Mouse (Mus musculus): ENCODE measurements around the gene Barx1. TPM values are rescaled to one million over a fixed set of nuclear protein-coding genes. Genes with fewer than 3 reads are reported as not detected.

The Barx1 gene
- total RNA-seq, 2 experiments from 2014 or later, result not detected

DNA sequence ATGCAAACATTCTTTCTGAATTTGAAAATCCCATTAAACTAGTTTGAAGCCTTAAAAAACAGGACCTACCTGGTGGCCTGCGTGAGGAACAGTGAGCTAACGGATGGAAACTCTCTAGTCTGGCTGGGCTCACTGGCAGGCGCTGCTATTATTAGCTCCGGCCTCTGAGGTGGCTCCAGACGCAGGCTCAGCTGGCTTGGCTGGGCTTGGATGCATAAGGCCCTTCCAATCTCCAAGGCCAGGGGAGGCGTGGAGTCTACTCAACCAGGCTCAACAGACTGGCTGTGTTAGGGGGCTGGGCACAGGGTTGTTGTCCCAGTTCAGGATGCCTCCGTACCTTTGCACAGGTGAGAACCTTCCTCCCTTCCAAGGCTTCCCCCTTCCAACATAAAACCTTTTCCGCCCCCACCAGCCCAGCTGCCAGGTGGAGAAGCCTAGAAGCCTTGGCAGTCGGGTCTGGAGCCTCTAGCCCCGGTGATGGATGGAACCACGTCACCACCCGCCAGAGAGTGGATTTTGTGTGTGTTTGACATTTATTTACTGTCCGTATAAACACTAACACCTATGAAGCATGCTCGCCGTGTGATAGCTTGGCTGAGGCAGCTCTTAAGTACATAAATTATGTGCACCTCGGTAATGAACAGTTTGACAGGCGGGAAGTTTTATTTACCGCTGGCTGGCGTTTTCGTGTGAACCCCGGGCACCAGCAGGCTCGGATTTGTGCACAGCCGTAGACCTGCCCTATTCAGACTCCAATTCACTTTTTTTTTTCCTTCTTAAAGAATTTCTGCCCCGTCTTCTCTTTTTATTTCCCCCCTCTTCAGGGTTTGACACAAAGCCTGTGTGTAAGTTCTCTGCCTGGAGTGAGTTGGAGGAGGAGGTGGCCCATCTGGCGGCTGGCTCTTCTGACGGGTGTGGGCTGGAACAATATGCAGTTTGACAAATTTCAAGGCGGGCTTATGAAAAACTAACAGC, 31.6 kb downstream of the Barx1 start:
- ATAC-seq (replicated peaks; ENCODE audit: low FRiP score, low TSS enrichment, poor library complexity, severe bottlenecking), result no peak

DNA sequence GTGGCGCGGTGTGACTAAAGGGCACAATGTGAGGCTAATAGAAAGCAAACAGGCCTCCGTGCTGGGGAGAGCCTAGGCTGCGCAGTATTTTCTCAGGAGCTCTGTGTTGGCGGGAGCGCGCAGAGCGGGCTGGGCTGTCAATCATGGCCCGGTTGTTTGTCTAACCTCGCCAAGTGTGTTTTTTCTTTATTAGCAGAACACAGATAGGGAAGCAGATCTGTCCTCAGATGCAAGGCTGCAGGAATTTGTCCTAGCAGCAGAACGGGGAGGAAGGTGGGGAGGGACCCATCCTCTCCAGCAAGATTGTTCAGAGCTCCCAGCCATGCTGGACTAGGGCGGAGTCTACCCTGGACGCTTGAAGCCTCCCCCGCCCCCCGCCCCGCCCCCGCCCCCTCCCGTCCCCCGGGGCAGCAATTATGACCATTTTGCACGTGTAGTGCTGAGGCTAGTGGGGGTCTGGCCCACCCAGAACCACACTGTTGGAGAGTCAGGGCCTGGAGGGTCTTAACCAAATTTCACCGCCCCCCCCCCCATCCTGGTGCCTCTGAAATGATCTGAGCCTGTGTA, 43.7 kb downstream of the Barx1 start:
- no peak for ATAC-seq (replicated peaks; ENCODE audit: low FRiP score, low TSS enrichment, poor library complexity, severe bottlenecking)

DNA sequence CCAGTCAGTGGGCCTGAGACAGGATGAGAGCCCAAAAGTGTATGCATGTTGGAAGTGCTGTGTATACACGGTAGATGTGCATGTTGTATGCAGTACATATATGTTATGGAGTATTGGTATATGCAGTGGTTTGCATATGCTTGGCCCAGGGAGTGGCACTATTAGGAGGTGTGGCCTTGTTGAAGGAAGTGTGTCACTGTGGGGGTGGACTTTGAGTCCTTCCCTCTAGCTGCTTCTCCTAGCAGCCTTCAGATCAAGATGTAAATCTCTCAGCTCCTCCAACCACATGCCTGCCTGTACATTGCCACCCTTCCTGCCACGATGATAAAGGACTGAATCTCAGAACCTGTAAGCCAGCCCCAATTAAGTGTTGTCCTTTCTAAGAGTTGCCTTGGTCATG, 49.9 kb downstream of the Barx1 start:
- no peak for ATAC-seq (replicated peaks; ENCODE audit: low FRiP score, low TSS enrichment, poor library complexity, severe bottlenecking)

DNA sequence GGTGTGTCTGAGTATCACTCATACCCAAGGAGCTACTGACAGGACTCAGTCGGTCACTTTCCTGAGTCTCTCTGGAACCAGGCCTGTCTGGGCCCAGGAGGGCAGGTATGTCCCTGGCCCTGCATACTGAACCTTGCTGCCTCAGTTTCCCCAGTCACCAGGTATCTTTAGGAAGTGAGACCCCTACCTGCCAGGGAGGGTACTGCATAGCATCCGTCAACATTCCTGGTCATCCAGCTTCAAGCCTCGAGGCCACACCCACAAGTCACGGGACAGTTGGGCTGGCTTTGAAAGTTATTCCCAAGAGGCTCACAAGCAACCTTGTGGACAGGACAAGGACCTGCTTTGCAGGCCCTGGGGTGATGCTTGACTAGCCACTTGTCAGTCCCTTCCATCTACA, 53.3 kb downstream of the Barx1 start:
- ATAC-seq (replicated peaks; ENCODE audit: low FRiP score, low TSS enrichment, poor library complexity, severe bottlenecking), result no peak

Other genes starting within 250 kb of the Barx1 start
- gene Zfp169, start 149.5 kb upstream of the Barx1 start, total RNA-seq (2014; fragmentation: Nextera tagmentation), result 11.6 and 16.1 TPM in 2 replicates
- 3.5 and 12.6 TPM in 2 replicates for gene Zfp169, start 149.5 kb upstream of the Barx1 start, total RNA-seq (2017)
- gene A830005F24Rik, start 149.4 kb upstream of the Barx1 start, total RNA-seq (2014; fragmentation: Nextera tagmentation), result not detected in 2 replicates
- gene A830005F24Rik, start 149.4 kb upstream of the Barx1 start, total RNA-seq (2017), result 3.8 TPM in 1 of 2 replicates, not detected in the other
- 4.8 and 9.6 TPM in 2 replicates for gene Ptpdc1, start 37.3 kb upstream of the Barx1 start, total RNA-seq (2014; fragmentation: Nextera tagmentation)
- gene Ptpdc1, start 37.3 kb upstream of the Barx1 start, total RNA-seq (2017), result 2.7 and 4.5 TPM in 2 replicates
- gene Phf2, start 208.1 kb downstream of the Barx1 start, total RNA-seq (2014; fragmentation: Nextera tagmentation), result 25.2 and 26.1 TPM in 2 replicates
- gene Phf2, start 208.1 kb downstream of the Barx1 start, total RNA-seq (2017), result 6.1 and 10.9 TPM in 2 replicates

All from megakaryocyte-erythroid progenitor cell, adult 5-6 weeks (primary cell).